Mouse (Mus musculus) kidney, adult 18-20 months (tissue): ENCODE results near the gene Frmd8.
"Not testable (repeated sequence)": the region's sequence is repeated elsewhere in the genome, so short reads cannot be mapped to it uniquely, and the experiment has no call there.

Experiments used
- DNase-seq: peaks from one replicate; pipeline ENCODE4 v3.0.0; 2021

Frmd8 gene

DNA sequence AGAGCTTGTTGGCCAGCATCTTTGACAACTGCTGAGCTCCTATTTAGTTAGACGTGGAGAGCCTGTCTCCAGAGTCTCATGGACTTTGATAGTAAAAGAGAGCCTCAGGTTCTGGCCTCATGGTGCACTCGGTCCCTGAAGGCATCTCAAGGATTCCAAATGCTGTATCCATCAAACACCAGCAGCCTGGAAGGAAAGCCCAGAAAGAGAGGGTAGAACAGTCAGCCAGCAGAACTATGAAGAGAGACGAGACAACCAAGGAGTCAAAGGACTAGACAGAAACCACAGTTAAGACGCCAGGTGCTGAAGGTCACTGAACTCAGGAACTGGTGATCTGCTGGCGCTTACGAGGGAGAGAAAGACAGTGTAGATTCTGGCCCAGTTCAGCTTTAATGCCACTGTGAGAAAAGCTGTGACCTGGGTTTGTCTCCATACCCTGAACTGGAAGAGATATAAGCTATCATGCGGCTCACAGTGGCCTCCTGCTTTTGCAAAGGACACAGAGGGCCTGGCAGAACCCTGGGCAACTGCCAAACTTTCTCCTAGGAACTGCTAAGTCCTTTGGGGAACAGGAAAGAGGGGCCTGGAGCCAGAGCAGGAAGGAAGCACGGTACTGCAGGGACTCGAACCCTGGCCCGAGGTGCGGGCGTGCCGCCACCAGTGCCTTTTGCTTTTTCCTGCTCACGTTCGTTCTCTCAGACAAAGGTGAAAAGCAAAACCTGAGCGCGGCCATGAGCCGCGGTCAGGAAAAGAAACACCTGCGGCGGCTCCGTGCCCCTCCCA, 50.8 kb downstream of the Frmd8 start:
- DNase-seq, result peak; percentile 63

GRCm38 (mm10) chr19:5823266-5823839, 51.7 kb downstream of the Frmd8 start:
- peak; percentile 38 for DNase-seq

DNA sequence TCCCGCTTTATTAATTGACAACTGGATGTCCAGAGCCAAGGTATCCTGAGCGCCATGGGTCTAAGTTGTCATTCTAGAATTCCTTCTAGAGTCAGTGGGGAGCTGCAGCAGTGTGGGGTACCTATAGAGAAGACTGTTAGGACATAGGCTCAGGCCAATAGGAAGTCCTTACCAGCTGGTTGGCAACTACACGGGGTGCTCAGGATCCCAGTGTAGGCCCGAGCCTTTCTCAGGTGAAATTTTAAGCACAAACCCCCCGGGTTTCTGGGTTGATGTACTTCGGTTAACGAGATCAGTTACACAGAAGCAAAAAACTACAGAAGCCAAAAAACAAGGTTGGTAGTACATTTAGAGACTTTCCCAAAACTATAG, 52.3 kb downstream of the Frmd8 start:
- no peak for DNase-seq

GRCm38 (mm10) chr19:5822174-5822833, 52.8 kb downstream of the Frmd8 start:
- peak; percentile 52 for DNase-seq

DNA sequence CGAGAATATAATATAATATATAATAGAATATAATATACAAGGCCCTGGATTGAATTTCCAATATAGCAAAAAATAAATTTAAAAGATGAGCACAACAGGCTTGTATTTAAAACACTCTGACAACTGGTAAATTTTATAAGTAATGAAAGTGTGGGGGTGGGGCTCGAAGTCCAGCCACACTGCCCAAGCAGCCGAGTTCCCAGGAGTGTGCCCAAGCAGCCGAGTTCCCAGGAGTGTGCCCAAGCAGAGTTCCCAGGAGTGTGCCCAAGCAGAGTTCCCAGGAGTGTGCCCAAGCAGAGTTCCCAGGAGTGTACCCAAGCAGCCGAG, 53.3 kb downstream of the Frmd8 start:
- no peak for DNase-seq

DNA sequence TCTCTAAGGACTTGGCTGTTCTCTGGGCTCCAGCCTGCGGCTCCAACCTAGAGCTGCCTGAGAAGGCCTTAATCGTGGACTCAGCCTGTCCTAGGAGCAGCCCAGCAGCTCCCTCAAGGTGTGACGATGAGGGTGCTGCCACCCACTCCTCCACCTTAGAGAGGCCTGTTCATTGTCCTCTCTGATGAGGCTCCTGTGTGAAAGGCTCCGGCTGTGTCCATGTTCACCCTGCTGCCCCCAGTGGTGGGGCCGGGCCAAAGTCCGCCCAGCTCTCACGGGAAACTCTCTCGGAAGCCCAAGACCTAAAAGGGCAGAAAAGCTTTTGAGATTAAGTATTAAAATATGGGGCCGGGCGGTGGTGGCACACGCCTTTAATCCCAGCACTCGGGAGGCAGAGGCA, 55.5 kb downstream of the Frmd8 start:
- peak; percentile 85 for DNase-seq

GRCm38 (mm10) chr19:5818590-5818977, 56.5 kb downstream of the Frmd8 start:
- no peak for DNase-seq

GRCm38 (mm10) chr19:5817703-5818589, 57.1 kb downstream of the Frmd8 start:
- peak; percentile 90 for DNase-seq

GRCm38 (mm10) chr19:5815928-5816327, 59.1 kb downstream of the Frmd8 start:
- DNase-seq, result peak; percentile 66

DNA sequence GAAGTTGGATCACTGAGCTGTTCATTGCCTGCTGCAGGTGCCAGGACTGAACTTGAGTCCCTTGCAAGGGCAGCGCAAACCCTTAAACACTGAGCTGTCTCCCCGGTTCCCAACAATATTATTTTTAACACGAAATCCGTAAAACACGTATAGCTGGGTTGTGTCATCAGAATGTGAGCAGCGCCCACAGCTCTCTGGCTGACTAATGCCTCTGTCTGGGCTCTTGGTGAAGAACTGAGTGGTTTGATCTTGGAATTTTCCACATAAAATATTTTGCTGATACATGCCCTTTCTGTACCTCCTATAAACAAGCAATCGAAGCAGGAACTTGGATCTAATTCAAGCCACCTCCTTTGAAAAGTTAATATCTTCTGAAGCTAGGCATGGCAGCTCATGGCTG, 60.1 kb downstream of the Frmd8 start:
- peak; percentile 47 for DNase-seq

GRCm38 (mm10) chr19:5814048-5814447, 61.0 kb downstream of the Frmd8 start:
- DNase-seq, result not testable (repeated sequence)

DNA sequence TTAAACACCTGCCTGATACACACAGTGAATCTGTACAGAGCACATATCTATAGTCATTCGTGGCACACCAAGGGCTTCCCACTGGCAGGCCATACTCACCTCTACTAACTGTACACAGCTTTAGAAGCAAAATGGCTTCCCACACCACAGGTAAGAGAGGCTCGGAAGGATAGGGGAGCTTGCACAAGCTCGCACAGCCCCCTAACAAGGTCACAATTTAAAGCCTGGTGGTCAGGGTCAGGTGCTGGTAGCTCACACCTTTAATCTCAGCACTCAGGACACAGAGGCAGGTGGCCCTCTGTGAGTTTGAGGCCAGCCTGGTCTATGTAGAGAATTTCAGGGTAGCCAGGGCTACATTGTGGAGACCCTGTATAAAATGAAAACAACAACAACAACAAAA, 61.5 kb downstream of the Frmd8 start:
- no peak for DNase-seq

DNA sequence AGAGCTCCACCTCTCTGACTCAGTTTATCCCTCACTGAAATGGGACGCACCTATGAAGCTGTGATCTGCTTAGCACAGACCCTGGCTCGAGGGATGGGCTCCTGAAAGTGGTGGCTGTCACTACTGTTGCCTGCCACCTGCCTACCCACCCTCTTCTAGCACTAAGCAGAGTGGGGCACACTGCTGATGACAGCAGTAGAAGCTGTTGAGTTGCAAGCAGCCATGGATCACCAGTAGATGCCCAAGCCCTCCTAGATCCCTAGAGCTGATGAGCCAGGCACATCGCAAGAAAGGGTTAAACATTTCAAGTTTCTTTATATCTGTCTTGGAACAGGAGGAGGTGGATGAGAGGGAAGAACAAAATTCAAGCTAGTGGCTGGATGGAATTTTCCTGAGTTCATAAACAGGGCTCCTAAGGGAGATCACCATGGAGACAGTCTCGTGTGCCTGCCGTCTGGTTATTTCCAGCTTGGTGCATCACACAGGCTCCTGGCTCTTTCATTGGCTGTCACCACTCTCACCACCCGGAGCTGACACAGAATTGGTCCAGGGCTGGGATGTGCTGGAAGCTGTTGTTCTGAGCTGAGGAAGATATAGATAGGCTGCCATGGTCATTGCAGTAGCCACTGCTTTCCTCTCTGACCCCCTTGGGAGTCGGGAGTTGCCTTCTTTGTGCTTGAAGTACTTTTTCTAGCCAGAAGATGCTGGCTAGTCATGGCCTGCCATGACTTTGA, 63.1 kb downstream of the Frmd8 start:
- peak; percentile 72 for DNase-seq

DNA sequence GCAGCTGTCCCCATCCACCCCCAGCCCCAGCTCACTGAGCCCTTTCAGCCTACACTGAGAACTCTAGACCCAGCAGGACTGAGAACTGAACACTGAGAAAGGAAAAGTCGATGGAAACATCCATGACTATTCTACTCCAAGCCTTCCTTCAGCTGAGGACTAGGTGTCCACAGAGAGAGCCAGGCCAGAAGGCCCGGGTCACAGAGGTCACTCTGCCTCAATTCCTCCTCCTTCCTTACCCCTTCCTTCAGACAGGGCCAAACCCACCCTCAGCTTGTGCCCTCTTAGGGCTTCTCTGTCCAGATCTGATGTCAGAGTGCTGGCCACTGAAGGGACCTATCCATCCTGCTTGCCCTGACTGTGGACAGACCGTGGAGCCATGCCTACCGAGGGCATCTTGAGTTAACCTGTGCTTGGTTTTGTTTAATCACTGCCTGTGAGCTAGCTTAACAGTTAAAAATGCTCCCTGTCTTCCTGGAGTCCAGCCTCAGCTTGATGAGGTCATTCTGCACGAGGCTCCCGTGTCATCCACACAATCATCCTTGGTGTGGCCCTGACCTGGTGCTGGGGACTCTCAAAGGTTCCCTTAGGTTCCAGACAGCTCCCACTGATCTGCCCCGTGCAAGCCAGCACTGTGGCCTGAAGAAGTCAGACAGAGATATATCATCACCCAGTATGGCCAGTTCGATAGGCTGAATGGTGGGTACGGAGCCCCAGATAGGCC, 64.1 kb downstream of the Frmd8 start:
- DNase-seq, result no peak

- peak; percentile 70 for DNase-seq
Observed at GRCm38 (mm10) chr19:5810103-5810839, 64.8 kb downstream of the Frmd8 start.

GRCm38 (mm10) chr19:5809712-5810089, 65.4 kb downstream of the Frmd8 start:
- DNase-seq, result no peak

- no peak for DNase-seq
Observed at GRCm38 (mm10) chr19:5808955-5809711, 65.9 kb downstream of the Frmd8 start.

- no peak for DNase-seq
Observed at GRCm38 (mm10) chr19:5807740-5808139, 67.3 kb downstream of the Frmd8 start.

DNA sequence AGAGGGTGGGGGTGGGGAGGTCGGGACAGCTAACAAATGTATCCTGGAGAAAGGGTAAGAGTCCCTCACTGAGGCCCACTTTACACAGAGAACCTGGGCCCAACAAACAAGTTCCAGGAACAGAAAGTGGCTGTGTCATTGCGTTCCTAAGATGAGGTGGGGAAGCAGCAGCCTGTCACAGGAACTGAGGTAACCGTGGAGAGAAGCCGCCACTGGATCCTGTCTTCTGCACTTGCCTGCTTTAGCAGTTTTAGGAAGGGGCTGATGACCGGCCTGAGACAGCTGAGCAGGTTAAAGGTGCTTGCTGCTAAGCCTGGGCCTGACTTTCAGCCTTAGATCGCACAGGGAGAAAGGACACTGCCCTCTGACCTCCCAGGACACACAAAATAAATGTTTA, 68.3 kb downstream of the Frmd8 start:
- peak; percentile 50 for DNase-seq

DNA sequence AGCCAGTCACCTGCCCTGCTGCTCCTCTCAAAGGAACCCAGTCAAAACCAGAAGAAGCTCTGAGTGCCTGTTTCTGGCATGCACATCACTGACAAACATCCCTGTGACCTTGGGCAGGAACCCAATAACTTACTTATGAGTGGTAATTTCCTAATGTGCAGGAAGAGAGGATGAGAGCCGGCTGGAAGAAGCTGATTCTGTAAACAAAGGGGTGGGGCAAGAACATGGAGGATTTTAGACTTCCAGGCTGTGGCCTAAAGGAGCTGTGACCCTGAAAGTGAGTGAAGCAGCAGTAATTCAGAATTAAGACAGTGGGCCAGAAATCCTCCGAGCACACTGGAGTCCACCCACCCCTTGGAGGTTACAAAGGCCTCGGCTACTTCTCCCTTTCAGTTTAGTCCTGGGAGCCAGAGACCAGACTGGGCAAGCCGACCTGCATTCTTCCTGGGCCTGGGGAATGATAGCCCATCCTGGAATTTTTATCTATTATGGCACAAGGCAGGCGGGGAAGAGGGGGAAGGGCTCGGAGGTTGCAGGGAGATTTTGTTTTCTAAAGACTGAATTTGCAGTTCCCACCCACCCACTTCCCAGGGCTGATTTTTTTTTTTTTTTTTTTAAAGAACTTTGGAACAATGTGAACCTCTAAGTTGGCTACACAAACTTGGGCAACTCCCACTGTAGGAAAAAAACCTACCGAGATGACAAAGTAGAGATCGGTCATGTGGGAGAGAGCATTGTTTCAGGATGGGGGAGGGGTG, 68.8 kb downstream of the Frmd8 start:
- DNase-seq, result peak; percentile 63
